In genomic region chr7:75827850-75828249, GRCm38 (mm10) we compare ENCODE assay signal across 8 mouse cellular contexts. TPM values are rescaled to one million over a fixed set of nuclear protein-coding genes. Genes with fewer than 3 reads are reported as not detected.
DNase-seq lines count a peak whose midpoint lies in the region; ATAC-seq and TF ChIP-seq lines count a peak whose summit lies in the region.

No protein-coding gene starts in this region.

- H3K4me2 ChIP-seq in forebrain, embryonic 12.5 days: no peak overlapping the region
- peak overlapping the region; percentile 24; the same call in 1 of the 2 replicates for H3K4me2 ChIP-seq in liver, embryonic 15.5 days
- no peak overlapping the region; the same call in 1 of the 2 replicates for H3K4me2 ChIP-seq in neural tube, embryonic 12.5 days (replicated peaks)

- TF ChIP-seq CTCF in thymus, adult 2 months (IDR thresholded peaks at IDR 0.05; ENCODE audit: borderline replicate concordance, control insufficient read depth, extremely low read depth, insufficient read depth, low read length, poor library complexity): no peak

- H3K27me3 ChIP-seq in forebrain, embryonic 12.5 days: no peaks in the 10 kb centered on the region
- no peaks in the 10 kb centered on the region for H3K27me3 ChIP-seq in liver, embryonic 15.5 days
- no peaks in the 10 kb centered on the region for H3K27me3 ChIP-seq in neural tube, embryonic 12.5 days (replicated peaks)
- H3K27me3 ChIP-seq in thymus, adult 2 months (ENCODE audit: control insufficient read depth, insufficient read depth, low read length): no peaks in the 10 kb centered on the region

- H3K9ac ChIP-seq in forebrain, embryonic 12.5 days: no peak overlapping the region
- H3K9ac ChIP-seq in liver, embryonic 15.5 days: no peak overlapping the region
- H3K9ac ChIP-seq in neural tube, embryonic 12.5 days: no peak overlapping the region

- H3K4me1 ChIP-seq in forebrain, embryonic 12.5 days: no peaks in the 10 kb centered on the region
- H3K4me1 ChIP-seq in liver, embryonic 15.5 days (replicated peaks): peaks cover 54% of the 10 kb centered on the region
- H3K4me1 ChIP-seq in neural tube, embryonic 12.5 days: no peaks in the 10 kb centered on the region
- H3K4me1 ChIP-seq in thymus, adult 2 months (replicated peaks; ENCODE audit: control insufficient read depth, insufficient read depth, low read length): no peaks in the 10 kb centered on the region; the same call in 1 of the 2 replicates

- no peak overlapping the region for H3K27ac ChIP-seq in forebrain, embryonic 12.5 days
- H3K27ac ChIP-seq in liver, embryonic 15.5 days (replicated peaks): peak overlapping the region; percentile 93
- no peak overlapping the region for H3K27ac ChIP-seq in neural tube, embryonic 12.5 days
- no peak overlapping the region for H3K27ac ChIP-seq in thymus, adult 2 months (ENCODE audit: control insufficient read depth, insufficient read depth, low read length)

- intact Hi-C loops in heart, postnatal 14 days (cut with DNase I): loop anchor here (1.0 kb wide), 1 partner anchor 52 kb away; no protein-coding TSS in a partner anchor

- no peak overlapping the region for H3K4me3 ChIP-seq in forebrain, embryonic 12.5 days (replicated peaks)
- no peak overlapping the region for H3K4me3 ChIP-seq in liver, embryonic 15.5 days (replicated peaks)
- H3K4me3 ChIP-seq in neural tube, embryonic 12.5 days: no peak overlapping the region
- no peak overlapping the region for H3K4me3 ChIP-seq in thymus, adult 2 months (ENCODE audit: control insufficient read depth, insufficient read depth, low read length)

- DNase-seq in MEL-GATA-1-ER (ENCODE audit: extremely low read depth, low read depth): peak; percentile 59
- peak; percentile 88 for DNase-seq in c-Kit-positive CD71-positive TER-119-negative erythroid progenitor cells, embryonic 14.5 days (ENCODE audit: low read depth)
- peak; percentile 68 to 78 for DNase-seq in heart, postnatal 14 days
- peak; percentile 78 to 85 for DNase-seq in kidney, postnatal 36 days
- DNase-seq in thymus, adult 2 months: peak; percentile 74

- TF ChIP-seq POLR2A in thymus, adult 2 months (IDR thresholded peaks at IDR 0.05; ENCODE audit: control insufficient read depth, extremely low read depth, insufficient read depth, low read length, poor library complexity): no peak

- no peaks in the 10 kb centered on the region for H3K9me3 ChIP-seq in forebrain, embryonic 12.5 days
- no peaks in the 10 kb centered on the region for H3K9me3 ChIP-seq in liver, embryonic 15.5 days (replicated peaks)
- no peaks in the 10 kb centered on the region for H3K9me3 ChIP-seq in neural tube, embryonic 12.5 days

- H3K36me3 ChIP-seq in forebrain, embryonic 12.5 days (replicated peaks): no peaks in the 10 kb centered on the region
- no peaks in the 10 kb centered on the region for H3K36me3 ChIP-seq in liver, embryonic 15.5 days (replicated peaks)
- no peaks in the 10 kb centered on the region for H3K36me3 ChIP-seq in neural tube, embryonic 12.5 days
- H3K36me3 ChIP-seq in thymus, adult 2 months (ENCODE audit: control insufficient read depth, insufficient read depth, low read length): no peaks in the 10 kb centered on the region

- peak; percentile 39 for ATAC-seq in forebrain, embryonic 12.5 days (ENCODE audit: low FRiP score)
- ATAC-seq in liver, embryonic 15.5 days (ENCODE audit: insufficient read depth): peak; percentile 40
- peak; percentile 56 for ATAC-seq in neural tube, embryonic 12.5 days (ENCODE audit: low FRiP score, low read depth)

- 29% methylated on average over 10 of the region's 10 CpGs for WGBS in forebrain, embryonic 12.5 days
- 25% methylated on average over 10 of the region's 10 CpGs for WGBS in liver, embryonic 15.5 days (ENCODE audit: insufficient replicate concordance)
- 31% methylated on average over 10 of the region's 10 CpGs for WGBS in neural tube, embryonic 12.5 days
- WGBS in thymus, adult 2 months: 41% methylated on average over 10 of the region's 10 CpGs

RNA-seq across cellular contexts. Expression of gene Klhl25, which starts 20.3 kb away (rescaled TPM):
- 24.8 and 25.6 TPM in 2 replicates for polyA plus RNA-seq in forebrain, embryonic 12.5 days (2016; fragmentation: Nextera tagmentation; extraction: Ambion mirVana)
- total RNA-seq in heart, postnatal 14 days (2021): 1 to 10 TPM; 6.5 to 7.4 TPM
- 15.5 and 19.8 TPM in 2 replicates for polyA plus RNA-seq in liver, embryonic 15.5 days (2015; fragmentation: Nextera tagmentation; extraction: Ambion mirVana)
- 26.0 and 27.5 TPM in 2 replicates for polyA plus RNA-seq in neural tube, embryonic 12.5 days (2016; fragmentation: Nextera tagmentation; extraction: Ambion mirVana)
- polyA plus RNA-seq in thymus, adult 2 months (2012; rRNA removed): 24.5 and 29.7 TPM in 2 replicates
